Mouse (Mus musculus): ENCODE measurements at regions not wholly inside any gene's neighbourhood (a gene's known extent, or its start where the extent isn't known, plus 50 kb on each side); places are given as distances from the start of the nearest gene placed in this dataset.

- no peak for DNase-seq (ENCODE audit: low spot score in 2 of 2)
Observed at GRCm38 (mm10) chr7:70834787-70835461, 468.4 kb upstream of the Nr2f2 start.

DNA sequence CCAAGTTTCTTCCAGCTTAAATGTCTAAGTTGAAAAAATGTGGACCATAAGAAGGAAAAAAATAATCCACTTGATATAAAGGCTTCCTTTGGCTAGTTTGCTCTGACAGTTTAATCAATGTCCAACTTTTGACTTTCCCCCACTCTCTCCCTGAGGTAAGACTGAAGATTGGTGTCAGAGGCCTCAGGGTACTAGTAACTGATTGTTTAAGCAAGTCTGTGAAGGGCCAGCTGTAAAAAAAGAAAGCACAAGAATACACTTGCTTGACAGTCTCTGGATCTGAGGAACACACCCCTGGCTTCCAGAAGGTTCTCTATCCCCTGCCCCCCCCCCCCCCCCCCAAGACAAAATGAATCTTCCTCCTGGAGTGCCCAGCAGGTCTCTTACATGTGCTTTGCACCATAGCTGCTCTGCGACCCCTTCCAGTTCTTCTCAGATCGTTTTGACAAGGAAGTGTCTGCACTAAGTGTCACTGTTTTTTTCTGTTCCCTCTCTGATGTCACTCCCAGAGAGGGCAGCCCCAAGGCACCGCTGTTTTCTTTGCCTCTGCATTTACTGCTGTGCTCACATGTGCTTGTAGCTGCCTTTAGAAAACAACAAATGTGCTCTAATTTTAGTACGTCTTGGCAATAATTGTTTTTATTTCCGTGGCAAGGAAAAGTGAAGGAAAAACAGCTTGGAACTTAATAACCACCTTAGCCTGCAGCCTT lies 462.1 kb upstream of the Nr2f2 start:
- DNase-seq (ENCODE audit: low spot score in 2 of 2) = no peak

- DNase-seq (ENCODE audit: low spot score in 2 of 2) = no peak
Observed at GRCm38 (mm10) chr7:70826074-70826473, 459.5 kb upstream of the Nr2f2 start.

DNA sequence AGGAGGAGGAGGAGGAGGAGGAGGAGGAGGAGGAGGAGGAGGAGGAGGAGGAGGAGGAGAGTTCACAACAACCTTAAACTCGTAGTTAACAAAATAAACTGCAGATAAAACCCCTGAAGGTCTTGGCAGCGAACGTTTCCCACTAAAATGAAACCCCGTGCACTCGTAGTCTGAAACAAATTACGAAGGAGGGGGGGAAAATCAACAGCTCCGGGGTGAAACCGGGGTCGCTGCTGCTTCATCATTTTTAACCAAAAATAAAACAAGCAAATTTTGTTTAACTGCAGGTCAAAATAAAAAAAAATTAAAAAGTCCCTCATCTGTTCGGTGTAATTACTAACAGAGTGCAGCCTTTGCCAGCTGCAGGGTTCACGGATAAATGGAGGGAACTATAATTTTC lies 456.5 kb upstream of the Nr2f2 start:
- DNase-seq (ENCODE audit: low spot score in 2 of 2) = no peak

DNA sequence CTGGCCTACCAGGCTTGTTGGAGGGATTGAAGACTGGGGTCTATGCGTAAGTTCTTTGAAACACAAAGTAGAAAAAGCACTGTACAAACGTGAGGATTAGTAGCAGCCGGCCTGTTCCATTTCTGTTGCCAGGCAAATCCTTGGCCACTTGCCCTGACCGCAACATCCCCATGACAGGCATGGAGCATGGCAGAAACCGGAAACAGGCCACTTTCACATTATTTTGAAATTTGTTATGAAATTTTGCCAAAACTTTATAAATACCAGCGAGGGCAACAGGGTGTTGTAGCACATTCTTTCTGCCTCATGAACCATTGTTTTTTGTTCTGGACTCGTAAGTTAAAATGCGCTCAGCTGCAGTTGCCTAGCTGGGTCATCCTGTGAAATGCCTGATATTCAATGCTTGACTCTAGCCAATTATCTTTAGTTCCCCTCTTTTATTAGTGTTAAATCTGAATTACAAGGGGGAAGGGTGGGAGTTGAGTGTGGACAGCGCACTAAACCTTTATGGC lies 455.8 kb upstream of the Nr2f2 start:
- DNase-seq (ENCODE audit: low spot score in 2 of 2) = no peak

DNA sequence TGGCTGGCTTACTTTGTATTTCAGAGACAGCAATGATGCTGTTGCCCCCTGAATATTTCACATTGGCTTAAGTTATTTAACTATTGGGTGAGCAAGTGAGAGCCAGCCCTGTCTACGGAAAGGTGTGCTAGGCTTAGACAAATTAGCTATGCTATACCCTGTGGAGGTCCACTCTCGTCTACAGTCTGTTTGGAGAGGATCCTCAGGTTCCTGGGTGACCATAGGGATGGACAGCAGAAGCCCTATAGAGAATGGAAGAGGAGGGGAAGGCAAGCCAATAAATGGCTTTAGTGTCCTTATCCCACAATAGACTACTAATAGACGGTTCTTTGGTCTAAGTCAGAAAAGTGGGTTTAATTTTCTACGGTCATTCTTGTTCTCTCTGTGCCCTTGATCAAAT lies 455.3 kb upstream of the Nr2f2 start:
- no peak for DNase-seq (ENCODE audit: low spot score in 2 of 2)

- DNase-seq (ENCODE audit: low spot score in 2 of 2) = no peak
Observed at GRCm38 (mm10) chr7:70817347-70817913, 450.9 kb upstream of the Nr2f2 start.

DNA sequence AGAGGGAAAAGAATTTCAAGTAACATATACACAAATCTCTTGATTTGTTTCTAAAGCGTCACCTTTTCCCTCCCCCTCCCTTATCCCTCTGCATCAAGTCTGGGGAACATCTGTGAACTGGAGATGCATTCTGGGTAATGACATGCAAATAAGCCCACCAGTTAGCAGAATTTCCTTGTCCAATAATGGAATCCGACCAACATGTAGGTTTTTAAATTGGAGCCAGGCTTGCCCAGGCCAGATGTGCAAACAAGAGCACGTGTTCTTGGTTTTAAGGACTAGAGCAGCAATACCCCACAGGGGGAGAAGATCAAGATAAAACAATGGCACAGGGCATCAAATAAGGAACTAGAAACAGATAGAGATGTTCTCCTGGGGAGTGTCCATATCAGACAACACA lies 447.9 kb upstream of the Nr2f2 start:
- no peak for DNase-seq (ENCODE audit: low spot score in 2 of 2)

DNA sequence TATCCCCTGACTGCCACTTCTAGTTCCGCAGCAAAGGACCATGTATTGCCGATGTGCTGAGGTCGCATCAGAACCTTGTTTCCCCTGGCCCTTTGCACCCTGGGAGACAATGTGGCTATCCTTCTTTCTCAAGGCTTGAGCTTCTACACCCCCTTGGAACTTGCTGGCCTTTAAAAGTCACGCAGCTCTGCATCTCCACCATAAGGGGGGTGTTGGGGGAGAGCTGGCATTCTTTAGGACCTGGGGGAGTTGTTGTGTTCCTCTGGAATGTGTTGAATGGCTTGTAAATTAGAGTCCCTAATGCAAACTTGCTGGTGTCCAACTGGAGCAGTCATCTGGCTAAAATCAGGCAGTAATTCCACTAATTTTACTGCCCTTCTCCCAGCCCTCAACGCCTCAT lies 446.6 kb upstream of the Nr2f2 start:
- no peak for DNase-seq (ENCODE audit: low spot score in 2 of 2)

DNA sequence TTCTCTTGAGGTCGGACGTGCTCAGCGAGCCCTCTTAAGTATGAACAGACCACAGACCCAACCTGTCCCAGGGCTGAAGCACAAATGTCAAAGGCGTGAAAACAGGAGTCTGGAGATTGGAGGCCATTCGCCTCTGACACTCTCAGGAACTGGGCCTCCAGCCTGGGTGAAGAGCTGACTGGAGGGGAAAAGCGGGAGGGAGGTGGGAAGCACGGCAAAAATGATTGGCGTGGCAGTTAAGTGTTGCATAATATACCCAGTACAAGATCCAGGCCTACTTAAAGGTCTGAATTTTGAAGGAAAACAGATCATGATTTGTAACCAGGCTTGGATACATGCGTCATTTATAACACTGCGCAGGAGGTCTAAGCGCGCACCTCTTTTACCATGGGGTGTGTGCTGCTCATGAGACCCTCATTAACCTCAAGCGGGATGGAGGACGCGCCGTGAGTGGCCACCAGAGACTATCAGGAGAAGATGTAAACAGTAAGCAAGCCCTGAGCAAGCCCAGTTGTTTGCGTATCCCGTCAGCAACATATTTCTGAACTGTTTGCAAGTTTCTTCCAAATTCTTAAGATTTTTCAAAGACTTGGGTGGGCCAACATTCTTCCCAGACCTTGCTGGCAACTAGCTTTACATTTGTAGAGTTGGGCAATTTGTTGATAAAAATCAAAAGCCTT lies 444.0 kb upstream of the Nr2f2 start:
- DNase-seq (ENCODE audit: low spot score in 2 of 2) = no peak

DNA sequence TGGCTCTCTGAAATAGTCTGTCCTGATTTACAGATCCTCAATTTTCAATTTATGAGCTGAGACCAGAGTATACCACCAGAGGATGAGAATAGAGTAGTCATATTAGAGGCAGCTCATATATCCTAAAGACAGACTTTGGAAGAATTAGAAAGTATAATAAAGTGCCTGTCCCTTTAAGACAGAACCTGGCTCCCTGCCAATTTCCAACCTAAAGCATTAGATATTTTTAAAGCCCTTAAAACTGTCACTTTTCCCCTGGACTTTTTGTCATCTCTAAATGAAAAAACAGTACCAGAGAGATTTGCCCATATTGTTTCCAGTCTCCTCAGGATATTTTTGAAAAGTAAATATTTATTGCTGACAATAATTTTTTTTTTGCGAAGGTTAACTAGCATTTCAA lies 437.7 kb upstream of the Nr2f2 start:
- no peak for DNase-seq (ENCODE audit: low spot score in 2 of 2)

DNA sequence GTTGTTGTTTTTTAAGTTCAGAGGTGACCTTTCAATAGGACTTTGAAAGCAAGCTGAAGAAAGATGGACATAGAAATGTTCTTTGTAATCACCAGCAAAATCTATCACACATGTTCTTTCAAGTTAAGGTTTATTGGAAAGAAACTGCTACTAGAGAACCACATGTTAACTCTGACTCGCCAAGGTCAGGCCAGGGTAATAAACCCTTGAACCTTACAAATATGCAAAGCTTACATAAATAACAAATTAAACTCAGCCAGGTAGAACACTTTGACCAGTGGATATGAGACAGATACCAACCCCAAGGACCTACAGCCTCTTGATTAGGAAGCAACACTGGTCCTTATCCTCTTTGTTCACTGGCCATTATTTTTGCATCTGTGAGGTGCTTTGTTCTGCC lies 433.4 kb upstream of the Nr2f2 start:
- DNase-seq (ENCODE audit: low spot score in 2 of 2) = no peak

DNA sequence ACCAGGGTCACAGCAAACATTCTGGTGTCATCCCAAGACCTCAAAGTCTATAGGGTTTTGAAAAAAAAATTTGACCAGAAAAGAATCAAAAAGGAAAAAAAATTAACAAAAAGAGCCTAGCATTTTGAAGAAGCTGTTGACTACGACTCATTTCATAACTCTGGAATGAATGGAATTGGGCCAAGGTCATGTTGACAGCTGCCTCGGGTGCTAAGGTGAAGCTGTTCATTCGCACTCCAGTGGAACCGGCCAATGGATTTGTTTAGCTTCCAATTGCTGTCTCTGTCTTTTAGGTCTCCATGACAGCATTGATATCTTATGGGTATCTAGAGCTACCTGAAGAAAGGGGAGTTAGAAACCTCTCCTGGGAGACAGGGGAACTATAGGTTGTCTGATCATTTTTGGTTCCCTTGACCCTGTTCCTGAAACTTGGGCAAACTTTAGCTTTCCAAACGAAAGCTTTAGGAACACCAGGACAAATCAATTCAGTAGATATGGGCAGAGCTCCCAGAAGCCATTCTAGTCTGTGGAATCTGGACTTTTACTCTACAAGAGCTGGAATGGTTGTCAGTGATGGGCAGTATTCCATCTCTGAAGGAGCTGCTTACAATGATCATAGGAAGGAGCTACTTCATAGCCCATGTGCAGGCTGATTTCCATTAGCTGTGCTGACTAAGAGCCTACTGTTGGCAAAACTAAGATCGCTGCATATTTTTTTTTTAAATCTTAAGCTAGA lies 432.7 kb upstream of the Nr2f2 start:
- no peak for DNase-seq (ENCODE audit: low spot score in 2 of 2)

- DNase-seq (ENCODE audit: low spot score in 2 of 2) = no peak
Observed at GRCm38 (mm10) chr7:70796038-70796760, 429.7 kb upstream of the Nr2f2 start.

DNA sequence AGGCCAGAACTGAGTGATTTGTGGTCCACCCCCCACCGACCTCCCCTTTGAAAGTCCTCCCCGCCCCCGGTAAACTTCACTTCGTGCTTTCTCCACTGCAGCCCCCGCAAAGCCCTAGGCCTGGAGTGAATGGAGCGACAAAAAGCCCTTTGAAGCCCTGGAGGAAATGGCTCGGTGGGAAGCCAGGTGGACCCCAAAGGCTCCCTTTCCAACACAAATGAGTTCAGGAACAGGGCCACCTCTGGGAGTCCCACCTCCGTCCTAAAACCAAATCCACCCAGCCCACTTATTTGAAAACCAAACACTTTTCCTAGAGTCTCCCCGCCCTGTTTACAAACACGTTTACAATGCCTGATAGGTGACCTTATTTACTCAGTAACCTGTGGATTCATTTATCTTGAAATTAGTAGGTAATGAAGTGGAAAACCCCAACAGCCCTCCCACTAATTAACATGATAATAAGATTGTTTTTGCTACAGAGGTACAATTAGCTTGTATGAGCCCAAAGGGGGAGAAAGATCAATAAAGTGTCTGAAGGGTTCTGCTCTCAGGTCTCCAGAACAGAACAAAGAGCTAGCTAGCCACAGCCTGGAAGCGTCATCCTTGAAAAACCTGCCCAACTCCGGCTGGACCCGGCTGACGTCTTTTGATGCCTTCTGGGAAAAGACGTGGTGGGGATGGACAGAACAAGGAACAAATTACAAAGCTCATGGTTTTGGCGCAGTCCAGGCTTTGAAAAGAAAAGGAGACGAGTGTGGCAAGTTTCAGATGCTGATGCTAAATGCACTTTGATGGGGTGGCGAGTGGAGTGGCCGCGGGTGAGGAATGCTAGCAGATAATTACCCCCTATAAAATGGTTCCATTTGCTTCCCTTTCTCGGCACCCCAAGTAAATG lies 422.6 kb upstream of the Nr2f2 start:
- DNase-seq (ENCODE audit: low spot score in 2 of 2) = no peak

DNA sequence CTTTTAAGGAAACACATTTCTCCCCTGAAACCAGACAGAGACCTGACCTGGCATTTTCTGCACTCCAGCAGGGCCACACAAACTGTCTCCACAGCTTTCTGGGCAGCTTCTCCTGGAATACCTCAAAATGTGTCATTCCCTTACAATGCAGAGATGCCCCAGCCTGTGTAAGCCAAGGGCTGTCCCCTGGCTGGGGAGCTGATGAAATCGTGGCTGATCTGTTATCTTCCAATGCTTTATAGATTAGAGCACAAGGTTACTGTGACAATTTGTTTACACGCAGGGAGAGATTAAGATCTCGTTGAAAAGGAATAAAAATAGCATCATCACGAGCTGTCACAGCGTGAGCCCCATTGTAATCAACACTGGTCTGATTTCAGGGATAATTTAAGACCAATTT lies 421.4 kb upstream of the Nr2f2 start:
- DNase-seq (ENCODE audit: low spot score in 2 of 2) = no peak

DNA sequence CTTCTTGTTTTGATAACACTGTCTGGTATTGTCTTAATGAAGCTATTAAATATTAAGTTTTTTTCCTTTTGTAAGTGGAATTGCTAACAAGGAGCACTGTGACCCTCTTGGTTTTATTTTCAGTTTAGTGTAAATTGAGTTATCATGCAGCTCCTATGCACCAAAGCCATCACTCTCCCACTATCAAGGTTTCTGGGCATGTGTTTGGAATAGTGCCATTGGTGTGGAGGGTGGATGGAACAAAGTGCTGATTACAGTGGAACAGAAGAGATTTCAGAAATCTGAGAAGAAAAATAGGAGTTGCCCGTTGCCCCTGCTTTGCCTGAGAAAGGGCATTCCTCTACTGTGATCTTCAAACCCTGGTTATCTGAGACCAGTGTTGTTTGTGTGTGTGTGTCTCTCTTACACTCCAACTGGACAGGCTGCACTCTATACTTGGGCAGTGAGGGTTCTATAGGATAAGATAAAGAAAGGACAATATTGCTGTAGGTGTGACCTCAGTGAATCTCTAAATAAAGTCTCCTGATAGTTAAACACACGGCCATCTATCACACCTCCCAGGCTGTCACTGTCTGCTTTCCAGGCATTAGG lies 414.3 kb upstream of the Nr2f2 start:
- DNase-seq (ENCODE audit: low spot score in 2 of 2) = no peak

GRCm38 (mm10) chr7:70777763-70778162 lies 411.2 kb upstream of the Nr2f2 start:
- DNase-seq (ENCODE audit: low spot score in 2 of 2) = no peak

DNA sequence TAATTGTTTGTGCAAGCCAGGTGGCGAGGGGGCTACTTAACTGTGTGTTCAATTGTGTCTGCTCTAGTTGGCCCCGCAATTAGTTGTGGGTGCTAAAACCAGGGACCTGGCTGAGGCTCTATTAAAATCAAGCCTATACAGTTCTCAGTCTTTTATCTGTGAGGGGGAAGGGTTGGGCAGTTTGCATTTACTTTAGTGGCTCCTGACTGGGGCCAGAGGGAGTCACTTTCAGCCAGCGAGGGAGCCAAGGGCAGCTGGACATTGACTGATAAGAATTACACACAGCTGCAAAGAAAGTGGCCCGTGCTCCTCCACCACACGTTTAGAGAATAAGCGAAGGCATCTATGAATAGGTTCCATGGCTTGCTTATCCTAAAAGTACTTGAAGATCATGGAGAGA lies 403.1 kb upstream of the Nr2f2 start:
- DNase-seq (ENCODE audit: low spot score in 2 of 2) = no peak

GRCm38 (mm10) chr7:70767697-70768096 lies 401.2 kb upstream of the Nr2f2 start:
- DNase-seq (ENCODE audit: low spot score in 2 of 2) = no peak
